Mouse (Mus musculus): ENCODE results near the gene Adamts7.

The Adamts7 gene

DNA sequence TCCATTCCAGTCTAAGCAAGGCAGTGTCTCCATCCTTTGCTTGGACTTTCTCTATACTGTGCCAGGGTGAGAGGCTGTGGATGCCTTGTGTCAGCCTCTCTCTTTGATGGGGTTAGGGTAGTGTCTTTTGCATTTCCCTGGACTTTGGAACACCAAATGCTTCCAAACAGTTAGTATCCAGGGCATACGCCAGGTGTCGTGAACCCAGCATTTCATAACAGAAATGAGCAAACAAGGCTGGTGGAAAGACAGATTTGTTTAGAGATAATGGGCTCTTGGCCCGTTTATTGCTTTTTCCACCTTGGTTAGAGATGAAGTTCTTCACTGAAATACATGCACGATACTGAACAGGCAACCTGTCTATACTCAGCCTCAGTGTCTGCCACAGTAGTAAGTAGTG, 2.7 kb downstream of the Adamts7 start:
- H3K4me1 ChIP-seq (replicated peaks; ENCODE audit: low read depth, low read length): peaks cover 23% of the 10 kb centered on the region
- H3K27me3 ChIP-seq (ENCODE audit: insufficient read depth, low read length): peaks cover 58% of the 10 kb centered on the region
- no peaks in the 10 kb centered on the region for H3K36me3 ChIP-seq (ENCODE audit: insufficient read depth, low read length)
- TF ChIP-seq POU5F1 (IDR thresholded peaks at IDR 0.05; ENCODE audit: borderline replicate concordance, low read length) (no peak), NANOG (IDR thresholded peaks at IDR 0.05; ENCODE audit: borderline replicate concordance, low read length) (no peak), CTCF (conservative IDR thresholded peaks at IDR 0.05; ENCODE audit: low read length) (no peak)
- no peak overlapping the region for H3K4me3 ChIP-seq (replicated peaks; ENCODE audit: low read length)
- no peaks in the 10 kb centered on the region for H3K9me3 ChIP-seq (ENCODE audit: low read length)

DNA sequence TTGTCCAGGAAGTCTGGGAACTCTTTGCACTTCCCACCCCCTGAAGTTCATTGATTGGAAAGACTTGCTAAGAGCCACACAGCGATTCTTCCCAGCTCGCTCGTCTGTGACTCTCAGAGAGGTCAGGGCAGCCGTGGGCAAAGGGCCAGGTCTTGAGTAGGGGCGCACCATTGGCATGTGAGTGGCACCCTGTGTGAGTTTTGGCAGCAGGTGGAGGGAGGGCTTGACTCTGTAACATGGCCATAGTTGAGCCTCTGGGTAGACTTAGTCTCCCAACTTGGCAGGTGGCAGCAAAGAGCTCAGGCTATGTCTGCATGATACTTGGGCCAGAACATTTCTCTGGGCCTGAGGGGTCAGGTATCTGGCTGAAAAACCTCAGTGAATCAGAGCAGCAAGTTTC, 3.7 kb downstream of the Adamts7 start:
- TF ChIP-seq CTCF (conservative IDR thresholded peaks at IDR 0.05; ENCODE audit: low read length): no peak
- TF ChIP-seq POU5F1 (IDR thresholded peaks at IDR 0.05; ENCODE audit: borderline replicate concordance, low read length): no peak
- no peak for TF ChIP-seq NANOG (IDR thresholded peaks at IDR 0.05; ENCODE audit: borderline replicate concordance, low read length)
- Histone ChIP-seq H3K9me3 (ENCODE audit: low read length) (no peaks in the 10 kb centered on the region), H3K4me1 (replicated peaks; ENCODE audit: low read depth, low read length) (peaks cover 25% of the 10 kb centered on the region), H3K4me3 (replicated peaks; ENCODE audit: low read length) (no peak overlapping the region), H3K36me3 (ENCODE audit: insufficient read depth, low read length) (no peaks in the 10 kb centered on the region), H3K27me3 (ENCODE audit: insufficient read depth, low read length) (peaks cover 56% of the 10 kb centered on the region)

DNA sequence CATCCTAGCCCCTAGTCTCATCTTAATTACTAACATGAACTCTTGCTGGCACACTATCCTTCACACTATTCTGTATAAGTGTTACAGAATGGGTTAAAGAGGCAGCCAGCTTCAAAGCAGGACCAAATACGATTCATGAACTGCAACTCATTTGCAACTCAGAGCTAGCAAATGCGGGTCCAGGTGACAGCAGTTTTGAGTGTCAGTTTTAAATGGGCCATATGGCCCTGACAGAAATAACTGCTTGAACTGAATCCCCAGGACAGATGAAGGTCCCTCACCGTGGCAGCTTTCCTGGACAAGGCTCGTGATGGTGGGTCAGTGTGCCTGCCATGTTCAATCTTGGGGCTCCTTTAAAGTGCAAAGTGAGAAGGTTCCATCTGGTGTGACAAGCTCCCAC, 7.1 kb downstream of the Adamts7 start:
- H3K36me3 ChIP-seq (ENCODE audit: insufficient read depth, low read length): no peaks in the 10 kb centered on the region
- H3K27me3 ChIP-seq (ENCODE audit: insufficient read depth, low read length): peaks cover 37% of the 10 kb centered on the region
- TF ChIP-seq POU5F1 (IDR thresholded peaks at IDR 0.05; ENCODE audit: borderline replicate concordance, low read length): no peak
- TF ChIP-seq NANOG (IDR thresholded peaks at IDR 0.05; ENCODE audit: borderline replicate concordance, low read length): no peak
- no peak for TF ChIP-seq CTCF (conservative IDR thresholded peaks at IDR 0.05; ENCODE audit: low read length)
- peaks cover 16% of the 10 kb centered on the region for H3K4me1 ChIP-seq (replicated peaks; ENCODE audit: low read depth, low read length)
- no peak overlapping the region for H3K4me3 ChIP-seq (replicated peaks; ENCODE audit: low read length)
- no peaks in the 10 kb centered on the region for H3K9me3 ChIP-seq (ENCODE audit: low read length)

- H3K9me3 ChIP-seq (ENCODE audit: low read length): no peaks in the 10 kb centered on the region
- no peak for TF ChIP-seq POU5F1 (IDR thresholded peaks at IDR 0.05; ENCODE audit: borderline replicate concordance, low read length)
- no peak for TF ChIP-seq CTCF (conservative IDR thresholded peaks at IDR 0.05; ENCODE audit: low read length)
- TF ChIP-seq NANOG (IDR thresholded peaks at IDR 0.05; ENCODE audit: borderline replicate concordance, low read length): no peak
These were observed 8.6 kb downstream of the Adamts7 start for GRCm38 (mm10) chr9:90171421-90171820.

DNA sequence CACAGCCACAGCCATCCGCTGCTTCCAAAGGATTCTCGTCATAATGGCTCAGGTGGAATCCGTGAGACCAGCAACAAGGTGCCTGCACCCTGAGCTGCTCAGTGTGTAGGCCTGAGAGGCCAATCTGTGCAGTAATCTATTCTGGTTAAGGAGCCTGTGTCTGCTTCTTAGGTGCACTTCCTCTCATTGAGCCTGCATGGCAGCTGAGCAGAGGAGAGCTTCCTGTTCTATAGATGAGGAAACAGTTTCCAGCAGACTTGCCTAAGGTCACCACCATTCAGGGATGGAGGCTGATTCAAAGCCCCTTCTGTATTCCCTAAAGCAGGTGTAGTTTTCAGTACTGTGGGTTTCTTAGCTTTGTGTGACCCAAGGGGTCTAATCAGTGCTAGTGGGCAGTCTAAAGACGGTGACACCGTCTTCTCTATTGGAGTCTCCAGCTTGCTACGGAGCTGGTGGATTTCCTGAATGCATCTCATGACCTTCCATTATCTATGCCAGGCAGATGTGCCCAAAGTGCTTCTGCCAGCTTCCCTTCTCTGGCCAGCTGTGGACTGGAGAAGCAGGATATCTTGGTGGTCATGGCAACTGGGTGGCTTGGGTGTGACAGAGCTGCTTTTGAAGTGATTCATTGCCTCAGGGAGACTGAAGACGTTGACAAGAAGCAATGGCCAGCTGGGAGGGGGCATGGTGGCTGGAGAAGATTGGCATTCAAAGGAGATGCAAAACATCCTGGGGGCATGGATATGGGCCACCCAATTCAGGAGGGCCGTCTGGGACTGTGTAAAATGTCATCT, 9.9 kb downstream of the Adamts7 start:
- peaks cover 16% of the 10 kb centered on the region for H3K4me1 ChIP-seq (replicated peaks; ENCODE audit: low read depth, low read length)
- no peak overlapping the region for H3K4me3 ChIP-seq (replicated peaks; ENCODE audit: low read length)
- TF ChIP-seq CTCF (conservative IDR thresholded peaks at IDR 0.05; ENCODE audit: low read length): no peak
- no peak for TF ChIP-seq NANOG (IDR thresholded peaks at IDR 0.05; ENCODE audit: borderline replicate concordance, low read length)
- TF ChIP-seq POU5F1 (IDR thresholded peaks at IDR 0.05; ENCODE audit: borderline replicate concordance, low read length): no peak
- peaks cover 21% of the 10 kb centered on the region for H3K27me3 ChIP-seq (ENCODE audit: insufficient read depth, low read length)
- no peaks in the 10 kb centered on the region for H3K9me3 ChIP-seq (ENCODE audit: low read length)
- H3K36me3 ChIP-seq (ENCODE audit: insufficient read depth, low read length): no peaks in the 10 kb centered on the region

More at GRCm38 (mm10) chr9:90171421-90171820, 8.6 kb downstream of the Adamts7 start:
- Histone ChIP-seq H3K4me1 (replicated peaks; ENCODE audit: low read depth, low read length) (peaks cover 16% of the 10 kb centered on the region), H3K36me3 (ENCODE audit: insufficient read depth, low read length) (no peaks in the 10 kb centered on the region), H3K4me3 (replicated peaks; ENCODE audit: low read length) (peak overlapping the region; percentile 35; the same call in 1 of the 2 replicates), H3K27me3 (ENCODE audit: insufficient read depth, low read length) (peaks cover 27% of the 10 kb centered on the region)

DNA sequence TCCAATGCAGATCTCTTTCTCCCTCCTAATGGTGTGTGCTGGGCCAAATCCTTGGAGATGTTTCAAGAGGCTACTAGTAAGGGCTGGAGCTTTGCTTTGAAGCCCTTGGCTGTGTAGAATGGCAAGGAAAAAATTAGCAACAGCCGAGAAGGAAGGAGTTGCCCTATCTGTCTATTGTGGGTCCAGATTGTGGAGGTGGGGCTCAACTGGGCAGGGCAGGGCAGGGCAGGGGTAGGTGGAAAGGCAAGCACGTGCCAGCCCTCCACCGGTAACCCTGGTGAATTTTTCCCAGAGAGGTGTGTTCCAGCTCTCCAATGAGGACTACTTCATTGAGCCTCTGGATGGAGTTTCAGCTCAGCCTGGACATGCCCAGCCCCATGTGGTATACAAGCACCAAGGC, 10.5 kb downstream of the Adamts7 start:
- no peak overlapping the region for H3K4me3 ChIP-seq (replicated peaks; ENCODE audit: low read length)
- H3K9me3 ChIP-seq (ENCODE audit: low read length): no peaks in the 10 kb centered on the region
- H3K27me3 ChIP-seq (ENCODE audit: insufficient read depth, low read length): peaks cover 21% of the 10 kb centered on the region
- no peak for TF ChIP-seq POU5F1 (IDR thresholded peaks at IDR 0.05; ENCODE audit: borderline replicate concordance, low read length)
- TF ChIP-seq NANOG (IDR thresholded peaks at IDR 0.05; ENCODE audit: borderline replicate concordance, low read length): no peak
- TF ChIP-seq CTCF (conservative IDR thresholded peaks at IDR 0.05; ENCODE audit: low read length): no peak
- H3K36me3 ChIP-seq (ENCODE audit: insufficient read depth, low read length): no peaks in the 10 kb centered on the region
- H3K4me1 ChIP-seq (replicated peaks; ENCODE audit: low read depth, low read length): peaks cover 16% of the 10 kb centered on the region

DNA sequence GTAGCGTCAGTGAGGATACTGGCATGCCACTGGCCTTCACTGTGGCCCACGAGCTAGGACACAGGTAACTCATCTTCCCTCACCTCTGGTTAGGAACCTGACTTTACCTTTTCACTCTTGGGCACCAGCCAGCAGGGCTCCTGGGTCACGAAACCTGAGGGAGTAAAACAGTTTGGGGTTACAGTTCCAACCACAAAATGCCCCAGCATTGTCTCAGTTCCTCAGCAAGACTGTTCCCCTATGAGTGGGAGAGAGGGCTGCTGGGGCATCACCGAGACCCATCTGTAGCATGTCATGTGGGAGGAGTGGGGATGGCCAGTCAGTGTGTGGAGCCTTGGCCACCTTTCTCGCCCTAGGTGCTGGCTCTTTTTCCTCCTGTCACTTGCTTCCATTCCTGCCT, 16.5 kb downstream of the Adamts7 start:
- H3K4me3 ChIP-seq (replicated peaks; ENCODE audit: low read length): no peak overlapping the region
- H3K4me1 ChIP-seq (replicated peaks; ENCODE audit: low read depth, low read length): no peaks in the 10 kb centered on the region
- TF ChIP-seq NANOG (IDR thresholded peaks at IDR 0.05; ENCODE audit: borderline replicate concordance, low read length) (no peak), CTCF (conservative IDR thresholded peaks at IDR 0.05; ENCODE audit: low read length) (no peak), POU5F1 (IDR thresholded peaks at IDR 0.05; ENCODE audit: borderline replicate concordance, low read length) (no peak)
- peaks cover 14% of the 10 kb centered on the region for H3K27me3 ChIP-seq (ENCODE audit: insufficient read depth, low read length)
- no peaks in the 10 kb centered on the region for H3K9me3 ChIP-seq (ENCODE audit: low read length)
- no peaks in the 10 kb centered on the region for H3K36me3 ChIP-seq (ENCODE audit: insufficient read depth, low read length)

GRCm38 (mm10) chr9:90181656-90182388, 19.0 kb downstream of the Adamts7 start:
- no peaks in the 10 kb centered on the region for H3K9me3 ChIP-seq (ENCODE audit: low read length)
- TF ChIP-seq POU5F1 (IDR thresholded peaks at IDR 0.05; ENCODE audit: borderline replicate concordance, low read length) (no peak), CTCF (conservative IDR thresholded peaks at IDR 0.05; ENCODE audit: low read length) (no peak), NANOG (IDR thresholded peaks at IDR 0.05; ENCODE audit: borderline replicate concordance, low read length) (no peak)
- H3K27me3 ChIP-seq (ENCODE audit: insufficient read depth, low read length): peaks cover 20% of the 10 kb centered on the region
- no peak overlapping the region for H3K4me3 ChIP-seq (replicated peaks; ENCODE audit: low read length)
- no peaks in the 10 kb centered on the region for H3K4me1 ChIP-seq (replicated peaks; ENCODE audit: low read depth, low read length)
- H3K36me3 ChIP-seq (ENCODE audit: insufficient read depth, low read length): no peaks in the 10 kb centered on the region

Measured in E14TG2a.4 (cell line).